Mouse (Mus musculus): ENCODE results near the gene Pkn2. TPM values are rescaled to one million over a fixed set of nuclear protein-coding genes. Genes with fewer than 3 reads are reported as not detected.

Pkn2 gene
- total RNA-seq, 2 experiments from 2014 or later: 246 to 419 TPM

- no peak for ATAC-seq (replicated peaks; ENCODE audit: low FRiP score, poor library complexity, severe bottlenecking)
Observed at GRCm38 (mm10) chr3:142749131-142749530, 132.7 kb downstream of the Pkn2 start.

- ATAC-seq (replicated peaks; ENCODE audit: low FRiP score, poor library complexity, severe bottlenecking): no peak
Observed at GRCm38 (mm10) chr3:142747673-142748072, 134.1 kb downstream of the Pkn2 start.

- no peak for ATAC-seq (replicated peaks; ENCODE audit: low FRiP score, poor library complexity, severe bottlenecking)
Observed at GRCm38 (mm10) chr3:142745076-142745475, 136.7 kb downstream of the Pkn2 start.

- peak; percentile 82 for ATAC-seq (replicated peaks; ENCODE audit: low FRiP score, poor library complexity, severe bottlenecking)
Observed at GRCm38 (mm10) chr3:142743973-142744898, 137.6 kb downstream of the Pkn2 start.

Other genes with a start within 250 kb of the Pkn2 start
- 0.19 and 9.4 TPM in 2 replicates for gene Kyat3, start 181.0 kb downstream of the Pkn2 start, total RNA-seq (2015; ENCODE audit: low replicate concordance)
- gene Kyat3, start 181.0 kb downstream of the Pkn2 start, total RNA-seq (2017; ENCODE audit: low replicate concordance): 0.51 and 2.5 TPM in 2 replicates
- gene Gtf2b, start 117.0 kb downstream of the Pkn2 start, total RNA-seq (2015; ENCODE audit: low replicate concordance): 33.0 and 35.5 TPM in 2 replicates
- gene Gtf2b, start 117.0 kb downstream of the Pkn2 start, total RNA-seq (2017; ENCODE audit: low replicate concordance): 35.1 and 48.7 TPM in 2 replicates

All from erythroblast, adult 5-6 weeks (primary cell).